Mouse (Mus musculus) MEL (cell line): ENCODE data around the gene Hsph1. TPM values are rescaled to one million over a fixed set of nuclear protein-coding genes. Genes with fewer than 3 reads are reported as not detected.
A peak's percentile ranks its signal among the peaks of the same experiment; 100 is the strongest.

Experiments used
- DNase-seq: peaks from one replicate; pipeline ENCODE4 v3.0.0; 2011; ENCODE audit warnings: low read depth, low spot score
- H3K27ac ChIP-seq: 2 replicates; pipeline ENCODE4 v1.5.1; 2012; ENCODE audit warnings: low read depth, mild to moderate bottlenecking, control low read depth, low read length, moderate library complexity; ENCODE audit not compliant: control insufficient read depth
- H3K27me3 ChIP-seq, 2 experiments: fragments of 150-350 bp in 1 of 2; sonication (generic) in 1 of 2; 2 replicates each; pipeline ENCODE4 v1.6.1; 2012; ENCODE audit warnings: low read length in 2 of 2, mild to moderate bottlenecking in 2 of 2, improper control_type of control experiment in 1 of 2, moderate library complexity in 1 of 2; ENCODE audit not compliant: insufficient read depth in 2 of 2, control insufficient read depth in 1 of 2
- H3K36me3 ChIP-seq, 2 experiments: 2 replicates each; pipeline ENCODE4 v1.6.1; 2012 to 2014; ENCODE audit warnings: low read length in 2 of 2, improper control_type of control experiment in 1 of 2, inconsistent platforms in 1 of 2, mild to moderate bottlenecking in 1 of 2; ENCODE audit not compliant: insufficient read depth in 2 of 2, control insufficient read depth in 1 of 2
- H3K4me1 ChIP-seq, 2 experiments: fragments of 150-350 bp in 1 of 2; sonication (generic) in 1 of 2; 2 replicates each; pipeline ENCODE4 v1.6.1; 2012; ENCODE audit warnings: low read length in 2 of 2, improper control_type of control experiment in 1 of 2, mild to moderate bottlenecking in 1 of 2; ENCODE audit not compliant: insufficient read depth in 2 of 2, control insufficient read depth in 1 of 2
- H3K4me3 ChIP-seq, 2 experiments: fragments of 150-350 bp in 1 of 2; sonication (generic) in 1 of 2; 2 replicates each; pipeline ENCODE4 v1.5.1; 2012; ENCODE audit warnings: low read depth in 2 of 2, low read length in 2 of 2, mild to moderate bottlenecking in 2 of 2, moderate library complexity in 2 of 2, control low read depth in 1 of 2, improper control_type of control experiment in 1 of 2; ENCODE audit not compliant: control insufficient read depth in 1 of 2, insufficient read depth in 1 of 2
- H3K79me2 ChIP-seq: 2 replicates; pipeline ENCODE4 v1.6.1; 2012; ENCODE audit warnings: mild to moderate bottlenecking, low read length, moderate library complexity; ENCODE audit not compliant: control insufficient read depth, poor library complexity, insufficient read depth
- H3K9ac ChIP-seq: 2 replicates; pipeline ENCODE4 v1.6.1; 2012; ENCODE audit warnings: low read depth, mild to moderate bottlenecking, control low read depth, low read length, moderate library complexity; ENCODE audit not compliant: control insufficient read depth, poor library complexity, severe bottlenecking
- H3K9me3 ChIP-seq: fragments of 150-350 bp; sonication (generic); replicated peaks from 2 replicates; pipeline ENCODE4 v1.6.1; 2012; ENCODE audit warnings: mild to moderate bottlenecking, low read length, improper control_type of control experiment, moderate library complexity; ENCODE audit not compliant: insufficient read depth
- CHD1 ChIP-seq: IDR thresholded peaks from 2 replicates; pipeline ENCODE4 v1.6.1; 2012; ENCODE audit warnings: low read depth, mild to moderate bottlenecking, inconsistent platforms, low read length, improper control_type of control experiment
- ELF1 ChIP-seq: IDR thresholded peaks from 2 replicates; pipeline ENCODE4 v1.6.1; 2014; ENCODE audit warnings: low read depth, mild to moderate bottlenecking, inconsistent platforms, low read length, improper control_type of control experiment, moderate library complexity
- GATA1 ChIP-seq: IDR thresholded peaks from 2 replicates; pipeline ENCODE4 v1.6.1; 2011; ENCODE audit warnings: low read depth, low read length, improper control_type of control experiment
- JUND ChIP-seq: IDR thresholded peaks from 2 replicates; pipeline ENCODE4 v1.6.1; 2011; ENCODE audit warnings: low read depth, mild to moderate bottlenecking, improper control_type of control experiment, low read length
- KAT2A ChIP-seq: conservative IDR thresholded peaks from 2 replicates; pipeline ENCODE4 v1.6.1; 2012; ENCODE audit warnings: low read depth, low read length, improper control_type of control experiment, inconsistent platforms
- MAFK ChIP-seq: IDR thresholded peaks from 2 replicates; pipeline ENCODE4 v1.6.1; 2011; ENCODE audit warnings: low read depth, mild to moderate bottlenecking, low read length, improper control_type of control experiment, borderline replicate concordance
- MAZ ChIP-seq: IDR thresholded peaks from 2 replicates; pipeline ENCODE4 v1.6.1; 2012; ENCODE audit warnings: low read depth, mild to moderate bottlenecking, inconsistent platforms, low read length, improper control_type of control experiment
- MEF2A ChIP-seq: IDR thresholded peaks from 2 replicates; pipeline ENCODE4 v1.6.1; 2014; ENCODE audit warnings: low read depth, mild to moderate bottlenecking, inconsistent platforms, low read length, improper control_type of control experiment; ENCODE audit not compliant: poor library complexity, insufficient replicate concordance, severe bottlenecking; ENCODE audit errors: extremely low read depth
- MXI1 ChIP-seq: IDR thresholded peaks from 2 replicates; pipeline ENCODE4 v1.6.1; 2011; ENCODE audit warnings: mild to moderate bottlenecking, low read depth, low read length, improper control_type of control experiment
- NELFE ChIP-seq: IDR thresholded peaks from 2 replicates; pipeline ENCODE4 v1.6.1; 2011; ENCODE audit warnings: low read depth, low read length, improper control_type of control experiment
- RCOR1 ChIP-seq: IDR thresholded peaks from 2 replicates; pipeline ENCODE4 v1.6.1; 2012; ENCODE audit warnings: low read depth, mild to moderate bottlenecking, inconsistent platforms, low read length, improper control_type of control experiment
- TAL1 ChIP-seq: IDR thresholded peaks from 2 replicates; pipeline ENCODE4 v1.6.1; 2012; ENCODE audit warnings: mild to moderate bottlenecking, inconsistent platforms, low read length, moderate library complexity, mixed read lengths
- TBP ChIP-seq: IDR thresholded peaks from 2 replicates; pipeline ENCODE4 v1.8.0; 2011; ENCODE audit warnings: low read depth, low read length, improper control_type of control experiment
- UBTF ChIP-seq: IDR thresholded peaks from 2 replicates; pipeline ENCODE4 v1.6.1; 2012; ENCODE audit warnings: low read depth, mild to moderate bottlenecking, inconsistent platforms, low read length, improper control_type of control experiment, moderate library complexity, borderline replicate concordance; ENCODE audit not compliant: insufficient read depth
- ZMIZ1 ChIP-seq: IDR thresholded peaks from 2 replicates; pipeline ENCODE4 v1.6.1; 2012; ENCODE audit warnings: low read depth, mild to moderate bottlenecking, inconsistent platforms, low read length, improper control_type of control experiment, moderate library complexity
- polyA plus RNA-seq, 2 experiments: library from polyadenylated mRNA; stranded (reverse) in 1 of 2; unstranded in 1 of 2; fragments of >175 nt in 1 of 2; fragments of >200 nt in 1 of 2; gene quantifications; 2 replicates each; pipeline versions ENCODE4 v1.2.1 to v1.2.4; 2012; ENCODE audit warnings: low replicate concordance in 2 of 2, low read depth in 1 of 2; ENCODE audit not compliant: insufficient read length in 2 of 2, insufficient read depth in 1 of 2, missing spikeins in 1 of 2
- total RNA-seq: library from RNA; depleted of rRNA; stranded (reverse); fragments of 300-350 nt; gene quantifications from 2 replicates; pipeline ENCODE4 v1.2.3, GENCODE M21; 2012

Hsph1 gene
- total and polyA plus RNA-seq, 3 experiments = 176 to 388 (median 300) TPM

DNA sequence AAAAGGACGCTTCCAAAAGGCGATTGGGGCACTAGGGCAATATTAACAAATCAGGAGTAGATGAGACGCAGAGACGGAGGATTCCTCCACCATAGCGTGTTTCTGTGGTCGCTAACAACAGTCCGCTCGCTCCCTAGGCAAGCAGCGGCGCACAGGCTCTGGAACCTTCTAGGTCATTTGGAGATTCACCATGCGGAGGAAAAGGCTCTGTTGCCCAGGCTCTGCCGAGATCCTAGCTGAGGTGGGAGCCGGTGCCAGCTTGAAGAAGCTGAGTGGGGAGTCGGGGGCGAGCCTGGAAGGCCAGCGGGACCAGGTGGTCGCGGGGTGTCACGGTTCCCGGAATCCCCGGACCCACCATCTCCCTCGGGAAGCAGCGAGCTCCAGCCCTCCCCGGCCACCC, 620 bp downstream of the Hsph1 start:
- Histone ChIP-seq H3K36me3 (peaks cover 27 to 34% of the 10 kb centered on the region in 2 experiments), H3K27ac (peak overlapping the region; percentile 71), H3K9me3 (no peaks in the 10 kb centered on the region), H3K79me2 (peaks cover 43% of the 10 kb centered on the region), H3K27me3 (no peaks in the 10 kb centered on the region), H3K4me1 (peaks cover 6 to 11% of the 10 kb centered on the region in 2 experiments; a peak in 3 of 4 replicates), H3K9ac (peak overlapping the region; percentile 86), H3K4me3 (peak overlapping the region; percentile 86 to 96)
- TF ChIP-seq TBP = peak; percentile 44; the same call in 1 of the 2 replicates
- TF ChIP-seq UBTF = no peak; the same call in 1 of the 2 replicates
- DNase-seq = peak; percentile 75

- Histone ChIP-seq H3K4me3 (peak overlapping the region; percentile 86 to 96), H3K27ac (peak overlapping the region; percentile 71; the same call in 1 of the 2 replicates), H3K79me2 (peaks cover 43% of the 10 kb centered on the region), H3K4me1 (peaks cover 6 to 11% of the 10 kb centered on the region in 2 experiments; a peak in 3 of 4 replicates), H3K9me3 (no peaks in the 10 kb centered on the region), H3K27me3 (no peaks in the 10 kb centered on the region), H3K36me3 (peaks cover 27 to 44% of the 10 kb centered on the region in 2 experiments), H3K9ac (peak overlapping the region; percentile 86)
- DNase-seq = peak; percentile 67
- TF ChIP-seq MAZ = no peak
- TF ChIP-seq NELFE = no peak
- no peak for TF ChIP-seq MXI1
- no peak for TF ChIP-seq RCOR1
- TF ChIP-seq KAT2A = no peak
Measured at GRCm38 (mm10) chr5:149634409-149635035, 1.7 kb downstream of the Hsph1 start.

GRCm38 (mm10) chr5:149625547-149625946, 10.6 kb downstream of the Hsph1 start:
- H3K79me2 ChIP-seq = peaks cover 7% of the 10 kb centered on the region
- no peaks in the 10 kb centered on the region for H3K9me3 ChIP-seq
- H3K27me3 ChIP-seq = no peaks in the 10 kb centered on the region
- no peak overlapping the region for H3K9ac ChIP-seq
- DNase-seq = peak; percentile 68
- H3K4me3 ChIP-seq = no peak overlapping the region
- no peak overlapping the region for H3K27ac ChIP-seq
- H3K4me1 ChIP-seq = peaks cover 9 to 15% of the 10 kb centered on the region in 2 experiments
- TF ChIP-seq ELF1 = no peak
- no peak for TF ChIP-seq MEF2A
- no peak for TF ChIP-seq CHD1
- no peak for TF ChIP-seq JUND
- TF ChIP-seq MAFK = peak; percentile 67; the same call in 1 of the 2 replicates
- no peak for TF ChIP-seq GATA1
- no peak for TF ChIP-seq ZMIZ1
- no peak for TF ChIP-seq TAL1
- peaks cover 34 to 80% of the 10 kb centered on the region in 2 experiments for H3K36me3 ChIP-seq
